Mouse (Mus musculus) cerebellum, adult 9-10 months (tissue): ENCODE results near the gene Mmp14.

ENCODE experiments used
- DNase-seq: peaks from one replicate; pipeline ENCODE4 v3.0.0; 2022

The Mmp14 gene

GRCm38 (mm10) chr14:54431334-54432077, at the start of gene Mmp14:
TSS of gene Mmp14 (plus strand) at chr14:54431612.
- no peak for DNase-seq

DNA sequence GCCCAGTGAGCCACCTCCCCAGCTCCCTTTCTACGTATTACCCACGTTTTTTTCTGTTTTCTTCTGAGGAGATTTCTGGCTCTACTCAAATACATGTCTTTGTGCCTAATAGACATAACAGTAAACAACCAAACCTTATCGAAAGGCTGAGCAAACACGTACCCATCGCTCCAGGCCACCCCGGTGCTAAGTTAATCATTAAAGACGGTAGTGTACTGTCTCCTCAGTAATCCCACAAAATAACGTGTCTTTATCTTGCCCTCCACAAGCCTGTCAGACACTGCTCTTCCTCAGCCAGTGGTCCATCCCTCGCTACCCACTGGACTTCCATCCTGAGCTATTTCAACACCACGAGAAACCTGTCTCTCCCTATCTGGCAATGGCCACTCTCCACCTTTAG, 49.6 kb upstream of the Mmp14 start:
- no peak for DNase-seq

- DNase-seq: no peak
Observed at GRCm38 (mm10) chr14:54382641-54383040, 48.8 kb upstream of the Mmp14 start.

DNA sequence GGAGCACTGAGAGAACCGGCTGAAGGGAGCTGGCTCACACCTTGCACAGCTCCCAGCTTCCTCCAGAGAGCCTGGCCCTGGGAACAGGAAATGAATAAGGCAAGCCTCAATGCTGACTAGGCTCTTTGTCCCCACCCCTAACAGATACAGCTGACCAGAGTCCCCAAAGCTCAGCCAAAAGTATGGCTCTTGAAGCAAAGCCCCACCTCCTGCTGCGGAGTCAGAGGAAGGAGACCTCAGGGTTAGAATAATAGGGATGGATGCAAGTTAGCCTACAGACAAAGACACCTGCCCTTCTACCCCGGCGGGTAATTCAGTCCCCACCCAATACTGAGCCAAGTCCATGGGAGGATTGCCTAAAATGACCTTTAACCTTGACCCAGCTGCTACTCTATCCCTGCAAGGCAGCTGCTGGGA, 48.0 kb upstream of the Mmp14 start:
- no peak for DNase-seq

GRCm38 (mm10) chr14:54384396-54384795, 47.0 kb upstream of the Mmp14 start:
- no peak for DNase-seq

DNA sequence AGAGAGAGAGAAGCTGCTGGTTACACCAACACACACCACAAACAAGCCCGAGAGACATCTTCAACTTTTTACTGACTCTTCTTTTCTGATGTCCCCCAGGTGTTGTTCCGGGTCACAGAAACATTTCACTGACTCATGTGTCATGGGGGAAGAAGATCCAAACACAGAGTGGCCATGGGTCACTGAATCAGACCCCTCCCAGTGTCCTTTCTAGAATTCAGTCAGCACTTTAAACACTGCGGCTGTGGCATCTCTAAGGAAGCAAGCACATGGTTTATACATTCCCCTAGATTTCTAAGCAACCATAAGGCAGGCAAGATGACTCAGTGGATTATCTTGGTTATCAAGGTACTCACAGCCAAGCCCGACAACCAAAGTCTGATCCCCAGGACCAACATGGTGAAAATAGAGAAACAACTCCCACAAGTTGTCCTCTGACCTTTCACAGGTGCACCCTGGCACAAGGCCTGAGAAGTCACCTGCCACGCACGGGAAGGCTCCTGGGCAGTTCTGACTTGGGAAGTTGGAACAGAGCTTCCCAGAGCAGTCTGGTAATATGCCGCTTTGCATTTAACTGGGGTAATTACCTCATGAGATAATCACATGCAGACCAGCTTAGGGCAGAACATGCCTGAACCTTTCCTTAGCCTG, 45.3 kb upstream of the Mmp14 start:
- DNase-seq: no peak

DNA sequence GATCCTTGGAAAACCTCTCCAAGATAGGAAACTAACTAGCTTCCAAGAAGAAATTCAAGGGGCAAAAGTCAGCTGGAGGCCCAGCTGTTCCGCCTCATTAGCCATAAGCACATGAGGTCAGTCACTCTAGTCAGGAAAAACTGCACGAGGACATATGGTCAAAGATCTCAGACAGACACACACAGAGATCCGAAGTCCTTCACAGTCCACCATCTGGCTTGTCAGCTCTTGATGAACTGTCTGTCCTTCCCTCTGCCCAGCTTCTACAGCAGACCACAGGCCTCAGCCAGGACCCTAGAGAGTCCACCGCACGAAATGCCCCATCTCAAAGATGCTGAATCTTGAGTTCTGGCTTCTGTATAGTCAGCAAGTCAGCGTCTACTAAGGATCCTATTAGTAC, 43.9 kb upstream of the Mmp14 start:
- DNase-seq: no peak

- DNase-seq: no peak
Observed at GRCm38 (mm10) chr14:54390843-54391242, 40.6 kb upstream of the Mmp14 start.

GRCm38 (mm10) chr14:54393794-54394193, 37.6 kb upstream of the Mmp14 start:
- no peak for DNase-seq

DNA sequence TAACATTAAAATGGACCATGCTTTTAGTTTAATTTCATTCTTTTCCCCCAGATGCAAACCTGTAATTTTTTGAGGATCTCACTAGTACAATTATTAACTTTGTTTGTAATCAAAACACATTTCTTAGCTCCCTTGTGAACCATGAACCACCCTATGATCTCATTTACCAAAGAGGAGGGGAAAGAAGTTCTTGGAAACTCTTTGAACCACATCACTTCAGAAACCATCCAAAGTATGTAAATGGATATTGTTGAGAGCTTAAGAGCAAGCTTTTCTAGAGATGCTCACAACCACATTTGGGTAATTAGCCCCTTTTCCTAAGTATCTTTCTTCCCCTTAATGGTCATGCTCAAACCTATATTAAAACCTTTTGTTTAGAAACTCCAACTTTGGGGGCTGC, 37.1 kb upstream of the Mmp14 start:
- DNase-seq: no peak

GRCm38 (mm10) chr14:54396685-54397084, 34.7 kb upstream of the Mmp14 start:
- DNase-seq: no peak

DNA sequence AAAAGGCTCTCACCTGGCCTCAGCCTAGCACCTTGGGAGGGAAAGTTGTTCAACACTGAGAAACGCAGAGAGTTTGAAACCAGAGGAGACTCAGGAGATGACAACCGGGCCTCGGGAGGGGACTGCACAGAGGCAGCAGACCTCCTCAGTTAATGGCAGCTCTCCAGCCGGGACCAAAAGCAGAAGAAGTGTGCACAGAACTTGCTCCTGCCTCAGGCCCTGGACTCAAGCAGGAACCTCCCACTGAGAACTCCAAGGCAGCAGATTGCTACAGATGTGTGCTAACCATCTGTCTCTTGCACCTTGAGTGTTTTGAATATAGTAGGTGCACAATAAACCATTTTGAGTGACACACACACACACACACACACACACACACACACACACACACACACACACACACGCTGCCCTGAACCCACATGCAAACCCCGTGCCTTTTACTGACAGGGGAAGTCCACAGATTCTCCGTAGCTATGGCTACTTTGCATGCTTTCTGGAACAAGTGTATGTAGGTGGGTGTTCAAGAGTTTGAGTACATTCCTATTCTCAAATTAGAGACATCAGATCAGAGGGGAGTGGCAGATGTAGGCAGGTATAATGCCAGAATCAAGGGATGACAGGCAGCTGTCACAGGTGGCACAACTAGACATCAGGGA, 33.4 kb upstream of the Mmp14 start:
- no peak for DNase-seq

GRCm38 (mm10) chr14:54398528-54398916, 32.9 kb upstream of the Mmp14 start:
- no peak for DNase-seq

DNA sequence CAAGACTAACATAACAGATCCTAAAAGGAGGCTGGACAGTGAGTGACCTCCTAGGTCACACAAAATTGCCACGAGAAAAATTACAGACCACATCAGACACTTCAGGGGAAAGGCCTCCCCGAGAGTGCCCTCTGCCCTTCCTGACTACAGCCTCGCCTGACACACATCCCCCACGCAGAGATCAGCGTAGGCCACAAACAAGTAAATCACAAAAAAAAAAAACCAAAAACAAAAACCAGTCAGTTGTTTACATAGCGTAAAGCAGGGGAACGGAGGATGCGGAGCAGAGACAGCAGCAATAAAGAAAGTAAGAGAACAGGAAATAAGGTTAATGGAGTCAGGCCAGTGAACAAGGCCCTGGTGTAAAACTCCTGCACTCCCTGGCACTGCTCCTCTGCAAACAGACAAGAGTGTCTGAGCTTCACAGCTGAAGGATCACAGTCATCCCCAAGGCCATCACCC, 32.5 kb upstream of the Mmp14 start:
- DNase-seq: no peak

- DNase-seq: no peak
Observed at GRCm38 (mm10) chr14:54401723-54402122, 29.7 kb upstream of the Mmp14 start.

DNA sequence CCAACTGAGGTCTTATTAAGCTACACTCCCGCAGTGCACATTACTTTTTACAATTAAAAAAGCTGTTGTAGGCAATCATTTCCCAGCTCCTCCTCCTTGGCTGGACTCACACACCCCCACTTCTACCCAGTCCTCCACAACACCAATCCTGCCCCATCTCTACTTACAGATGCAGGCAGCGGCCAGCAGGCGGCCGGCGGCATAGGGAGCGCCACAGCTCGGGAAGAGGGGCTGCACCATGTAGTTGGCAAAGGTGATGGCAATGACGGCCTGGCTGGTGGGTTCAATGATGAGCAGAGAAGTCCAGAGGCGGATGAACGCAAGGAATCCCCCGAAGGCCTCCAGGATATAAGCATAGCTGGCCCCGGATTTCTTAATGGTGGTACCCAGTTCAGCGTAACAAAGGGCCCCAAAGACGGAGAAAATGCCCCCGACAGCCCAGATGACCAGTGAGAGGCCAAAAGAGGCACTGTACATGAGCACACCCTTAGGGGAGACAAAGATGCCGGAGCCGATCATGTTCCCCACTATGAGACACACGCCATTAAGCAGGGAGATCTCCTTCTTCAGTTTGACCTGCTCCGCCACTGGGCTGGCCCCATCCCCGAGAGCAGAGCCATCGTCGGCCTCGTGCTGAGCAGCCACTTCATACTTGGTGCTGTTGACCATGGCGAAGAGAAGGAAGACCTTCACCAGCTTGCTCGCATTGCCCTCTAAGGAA, 22.9 kb upstream of the Mmp14 start:
- no peak for DNase-seq

DNA sequence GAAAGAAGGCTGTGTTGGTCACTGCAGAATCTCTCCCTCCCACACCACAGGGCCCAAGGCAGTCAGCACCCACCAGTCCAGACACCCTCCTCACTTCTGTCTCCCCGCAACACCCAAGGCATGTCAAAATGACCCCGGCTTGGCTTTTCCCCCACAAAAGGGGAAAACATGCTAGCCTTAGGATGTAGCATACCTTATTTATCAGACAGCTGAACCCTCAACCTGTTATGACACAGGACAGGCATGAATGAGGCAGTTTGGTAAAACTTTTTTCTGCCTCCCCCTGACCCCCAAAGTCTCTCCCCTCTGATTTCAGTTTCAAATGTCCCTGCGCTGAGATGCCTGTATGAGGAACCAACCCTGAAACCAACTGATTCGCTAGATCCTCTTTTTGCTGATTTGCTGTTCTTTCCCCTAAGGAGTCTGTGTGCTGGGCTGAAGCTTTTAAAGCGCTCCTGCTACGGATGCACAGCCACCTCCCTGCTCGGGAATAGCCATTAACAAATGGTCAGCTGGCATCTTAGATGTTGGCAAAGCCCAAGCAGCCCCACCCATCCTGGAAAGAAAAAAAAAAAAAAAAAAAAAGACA, 22.3 kb upstream of the Mmp14 start:
- no peak for DNase-seq

DNA sequence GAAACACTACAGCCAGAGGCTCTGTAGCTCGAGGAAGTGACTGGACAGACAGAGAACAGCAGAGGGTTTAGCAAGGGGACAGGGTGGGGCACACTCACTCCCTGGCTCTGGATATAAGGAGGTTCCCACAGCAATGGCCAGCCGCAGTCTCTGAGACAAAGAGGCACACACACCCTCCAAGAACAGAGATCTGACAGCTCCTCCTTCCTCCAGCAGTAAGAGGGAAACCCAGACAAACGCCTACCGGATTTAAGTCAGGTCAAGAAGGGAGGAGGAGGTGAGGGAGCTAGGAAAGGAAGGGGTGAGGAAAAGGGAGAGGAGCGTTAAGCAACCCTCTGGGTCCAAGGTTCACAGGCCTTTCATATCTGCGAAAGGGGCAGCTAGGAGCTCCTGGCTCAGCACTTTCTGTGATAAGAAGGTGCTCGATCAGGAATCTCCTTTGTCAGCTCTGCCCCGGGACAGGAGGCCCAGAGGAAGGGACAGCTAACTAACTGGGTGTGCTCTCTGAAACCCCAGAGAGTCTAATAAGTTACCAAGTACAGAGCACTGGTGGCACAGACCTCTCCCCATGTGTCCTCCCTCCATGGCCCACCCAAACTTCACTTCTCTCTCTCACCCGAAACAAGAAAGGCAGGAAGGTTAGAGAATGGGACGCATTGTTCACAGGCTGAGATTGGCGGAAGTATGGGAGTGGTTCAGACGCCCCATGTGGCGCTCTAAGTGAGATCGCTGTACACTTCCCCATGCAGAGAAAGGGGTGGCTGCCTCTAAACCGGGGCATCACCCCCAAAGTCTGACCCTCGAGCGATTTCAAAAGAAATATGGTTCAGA, 21.2 kb upstream of the Mmp14 start:
- no peak for DNase-seq

DNA sequence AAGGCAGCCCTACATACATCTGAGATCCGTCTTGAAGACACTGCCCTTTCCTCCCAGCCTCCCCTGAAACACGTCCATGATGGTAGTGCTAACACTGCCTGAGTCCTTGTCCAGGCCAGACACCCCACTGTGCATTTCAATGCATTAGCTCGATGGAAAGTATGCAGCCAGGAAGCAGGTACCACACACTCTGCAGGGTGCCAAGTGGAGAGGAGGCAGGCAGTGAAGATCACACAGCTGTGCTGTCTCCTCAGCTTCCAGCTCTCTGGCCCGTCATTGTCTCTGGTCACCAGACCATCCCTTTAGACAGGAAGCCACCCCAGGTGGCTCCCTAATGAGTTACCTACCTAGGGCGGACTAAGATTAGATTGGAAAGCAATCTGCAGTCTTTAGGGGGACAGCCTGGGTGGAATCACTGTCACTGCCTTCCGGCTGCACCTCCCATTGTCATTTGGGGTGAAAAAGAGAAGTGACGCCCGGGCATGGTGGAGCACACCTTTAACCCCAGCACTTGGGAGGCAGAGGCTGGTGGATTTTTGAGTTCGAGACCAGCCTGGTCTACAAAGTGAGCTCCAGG, 19.3 kb upstream of the Mmp14 start:
- DNase-seq: no peak

GRCm38 (mm10) chr14:54412629-54413170, 18.7 kb upstream of the Mmp14 start:
- DNase-seq: no peak
